Mouse (Mus musculus) limb, embryonic 14.5 days (tissue): ENCODE results near the gene Naa60. TPM values are rescaled to one million over a fixed set of nuclear protein-coding genes. Genes with fewer than 3 reads are reported as not detected.

Source experiments
- ATAC-seq: fragments of 200-750 bp; cut with Nextera tagmentation; 2 replicates; pipeline ENCODE4 v1.8.0; 2017; ENCODE audit warnings: low read depth, moderate number of reproducible peaks, moderate TSS enrichment; ENCODE audit not compliant: low FRiP score
- DNase-seq: peaks from one replicate; pipeline ENCODE4 v3.0.0-alpha.2; 2015; ENCODE audit warnings: low spot score
- H3K27ac ChIP-seq: fragments of 300-500 bp; sonication (generic); replicated peaks from 2 replicates; pipeline ENCODE4 v1.5.1; 2014; ENCODE audit warnings: low read depth, mild to moderate bottlenecking, low read length, moderate library complexity, mixed read lengths
- H3K27me3 ChIP-seq: fragments of 300-500 bp; sonication (generic); 2 replicates; pipeline ENCODE4 v1.6.1; 2014; ENCODE audit warnings: low read length, mixed read lengths; ENCODE audit not compliant: control insufficient read depth, insufficient read depth
- H3K36me3 ChIP-seq: fragments of 300-500 bp; sonication (generic); 2 replicates; pipeline ENCODE4 v1.6.1; 2014; ENCODE audit warnings: mild to moderate bottlenecking, low read length, moderate library complexity, mixed read lengths; ENCODE audit not compliant: control insufficient read depth, insufficient read depth
- H3K4me1 ChIP-seq: fragments of 300-500 bp; sonication (generic); 2 replicates; pipeline ENCODE4 v1.6.1; 2014; ENCODE audit warnings: antibody characterized with exemption, low read length, mixed read lengths; ENCODE audit not compliant: control insufficient read depth, insufficient read depth
- H3K4me2 ChIP-seq: fragments of 300-500 bp; sonication (generic); replicated peaks from 2 replicates; pipeline ENCODE4 v1.6.1; 2014; ENCODE audit warnings: low read depth, mild to moderate bottlenecking, low read length, moderate library complexity; ENCODE audit not compliant: severe bottlenecking
- H3K4me3 ChIP-seq: fragments of 300-500 bp; sonication (generic); replicated peaks from 2 replicates; pipeline ENCODE4 v1.5.1; 2014; ENCODE audit warnings: low read length
- H3K9ac ChIP-seq: fragments of 300-500 bp; sonication (generic); 2 replicates; pipeline ENCODE4 v1.6.1; 2014; ENCODE audit warnings: mild to moderate bottlenecking, low read depth, low read length, moderate library complexity; ENCODE audit not compliant: severe bottlenecking
- H3K9me3 ChIP-seq: fragments of 300-500 bp; sonication (generic); 2 replicates; pipeline ENCODE4 v1.6.1; 2016; ENCODE audit warnings: low read length; ENCODE audit not compliant: control insufficient read depth
- POLR2A ChIP-seq: fragments of 200-500 bp; IDR thresholded peaks from 2 replicates; pipeline ENCODE4 v1.8.0; 2012; ENCODE audit warnings: inconsistent platforms, mild to moderate bottlenecking, moderate library complexity, borderline replicate concordance; ENCODE audit not compliant: insufficient read depth, insufficient read length; ENCODE audit errors: extremely low read depth
- WGBS: fragments of 180-500 bp; shearing (Covaris S2); extraction: QIAGEN DNeasy Blood & Tissue Kit; methylation state at CpG from one replicate; pipeline ENCODE4 v1.1.7; 2014; 5-methylcytosine and 5-hydroxymethylcytosine counted together
- polyA plus RNA-seq, 2 experiments: library from polyadenylated mRNA; depleted of rRNA in 1 of 2; stranded (reverse) in 1 of 2; unstranded in 1 of 2; fragments of >200 nt; fragmentation: Nextera tagmentation in 1 of 2; extraction: Ambion mirVana in 1 of 2; gene quantifications; 2 replicates each; pipeline versions ENCODE4 v1.2.1 to v1.2.3; 2012 to 2014

Gene Naa60
- polyA plus RNA-seq, 2 experiments: 59.5 to 63.0 TPM

DNA sequence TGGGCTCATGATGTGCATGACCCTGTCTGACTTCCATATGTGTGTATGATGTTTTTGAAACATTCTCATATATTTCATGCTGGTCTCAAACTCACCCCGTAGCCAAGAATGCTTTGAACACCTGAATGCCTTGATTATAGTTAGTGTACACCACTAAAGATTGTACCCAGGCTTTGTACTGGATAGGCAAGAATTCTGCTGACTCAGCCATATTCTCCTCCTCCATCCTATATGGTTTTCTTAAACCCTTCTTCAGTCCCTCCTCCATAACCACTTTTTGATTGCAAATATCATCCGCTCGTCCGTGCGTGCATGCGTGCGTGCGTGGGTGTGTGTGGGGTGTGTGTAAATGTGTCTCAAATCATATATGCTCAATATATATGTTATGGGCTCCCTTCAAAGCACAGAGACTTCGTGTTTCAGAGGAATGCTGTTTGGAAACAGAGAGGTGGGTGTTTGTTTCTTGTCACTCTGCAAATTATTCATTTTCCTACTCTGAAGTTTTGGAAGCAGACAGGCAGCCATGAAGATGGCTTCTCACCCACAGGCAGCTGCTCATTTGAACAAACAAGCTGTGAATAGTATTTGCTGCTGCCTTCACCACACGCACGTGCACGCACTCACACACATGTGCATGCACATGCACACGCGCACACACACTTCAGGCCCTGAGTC, 19.6 kb downstream of the Naa60 start:
- no peak overlapping the region for H3K27ac ChIP-seq
- H3K27me3 ChIP-seq: no peaks in the 10 kb centered on the region
- no peak for DNase-seq
- no peaks in the 10 kb centered on the region for H3K4me1 ChIP-seq
- 0 out of 2 replicates have a peak, but pooled peaks cover 7% of the 10 kb centered on the region for H3K36me3 ChIP-seq
- no peak overlapping the region for H3K4me3 ChIP-seq
- H3K9ac ChIP-seq: no peak overlapping the region
- ATAC-seq: no peak
- no peak overlapping the region for H3K4me2 ChIP-seq
- no peaks in the 10 kb centered on the region for H3K9me3 ChIP-seq
- 94% methylated on average over 14 of the region's 14 CpGs for WGBS
- no peak for TF ChIP-seq POLR2A

DNA sequence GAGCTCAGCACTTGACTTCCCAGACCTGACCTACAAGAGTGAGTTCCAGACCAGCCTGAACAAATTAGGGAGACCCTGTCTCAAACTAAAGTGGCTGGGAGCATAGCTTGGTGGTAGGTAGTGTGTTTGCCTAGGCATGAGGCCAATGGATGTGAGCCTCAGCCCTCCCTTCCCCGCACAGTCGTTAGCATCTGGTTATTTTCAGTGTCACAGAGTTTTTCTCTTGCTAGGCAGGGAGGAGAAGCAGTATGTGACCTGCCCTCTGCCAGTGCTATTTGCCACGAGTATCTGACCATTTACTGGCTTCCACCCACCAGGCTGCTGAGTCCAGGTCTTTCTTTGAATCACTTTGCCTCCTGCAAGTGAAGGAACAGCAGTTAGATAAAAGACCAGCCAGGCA, 21.6 kb downstream of the Naa60 start:
- Histone ChIP-seq H3K4me1 (no peaks in the 10 kb centered on the region), H3K4me3 (no peak overlapping the region), H3K9ac (no peak overlapping the region), H3K9me3 (no peaks in the 10 kb centered on the region), H3K4me2 (no peak overlapping the region), H3K36me3 (peaks cover 25% of the 10 kb centered on the region), H3K27me3 (no peaks in the 10 kb centered on the region), H3K27ac (no peak overlapping the region)
- 65% methylated on average over 3 of the region's 3 CpGs for WGBS
- DNase-seq: no peak
- no peak for TF ChIP-seq POLR2A
- no peak for ATAC-seq

GRCm38 (mm10) chr16:3895173-3895792, 23.1 kb downstream of the Naa60 start:
- H3K4me3 ChIP-seq: no peak overlapping the region
- WGBS: 70% methylated on average over 9 of the region's 9 CpGs
- peaks cover 40% of the 10 kb centered on the region for H3K36me3 ChIP-seq
- ATAC-seq (no peak), DNase-seq (peak; percentile 26)
- H3K4me1 ChIP-seq: no peaks in the 10 kb centered on the region
- H3K9ac ChIP-seq: no peak overlapping the region
- no peaks in the 10 kb centered on the region for H3K9me3 ChIP-seq
- H3K27me3 ChIP-seq: no peaks in the 10 kb centered on the region
- H3K27ac ChIP-seq: 0 out of 2 replicates have a peak overlapping the region, but pooled peaks have one; percentile 50
- no peak for TF ChIP-seq POLR2A
- H3K4me2 ChIP-seq: no peak overlapping the region

DNA sequence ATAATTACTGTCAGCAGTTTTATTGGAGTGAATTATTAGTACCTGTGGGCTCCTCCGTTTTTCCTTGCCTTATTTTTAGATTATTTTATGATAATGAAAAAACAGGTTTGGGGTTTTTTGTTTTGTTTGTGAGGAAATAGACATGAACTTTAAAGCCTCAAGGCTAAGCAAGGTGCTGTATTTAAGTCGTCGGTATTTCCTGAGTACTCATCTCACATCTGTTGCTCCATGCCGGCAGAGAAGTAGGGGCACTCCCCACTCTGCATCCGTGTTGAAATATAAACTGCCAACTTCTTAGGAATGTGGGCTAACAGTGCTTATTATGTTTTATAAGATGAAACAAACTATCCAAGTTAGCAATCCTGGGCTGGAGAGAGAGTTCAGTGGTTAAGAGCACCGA, 23.9 kb downstream of the Naa60 start:
- 75% methylated on average over 6 of the region's 6 CpGs for WGBS
- no peak for TF ChIP-seq POLR2A
- H3K4me2 ChIP-seq: no peak overlapping the region
- H3K4me1 ChIP-seq: no peaks in the 10 kb centered on the region
- H3K36me3 ChIP-seq: peaks cover 47% of the 10 kb centered on the region
- no peak for ATAC-seq
- no peak overlapping the region for H3K4me3 ChIP-seq
- H3K9ac ChIP-seq: no peak overlapping the region
- no peaks in the 10 kb centered on the region for H3K27me3 ChIP-seq
- no peak for DNase-seq
- no peak overlapping the region for H3K27ac ChIP-seq
- H3K9me3 ChIP-seq: no peaks in the 10 kb centered on the region

GRCm38 (mm10) chr16:3896553-3896952, 24.4 kb downstream of the Naa60 start:
- no peak overlapping the region for H3K4me3 ChIP-seq
- no peaks in the 10 kb centered on the region for H3K9me3 ChIP-seq
- 82% methylated on average over 1 of the region's 1 CpGs for WGBS
- no peak overlapping the region for H3K9ac ChIP-seq
- peaks cover 52% of the 10 kb centered on the region for H3K36me3 ChIP-seq
- no peaks in the 10 kb centered on the region for H3K27me3 ChIP-seq
- H3K27ac ChIP-seq: no peak overlapping the region
- H3K4me2 ChIP-seq: no peak overlapping the region
- DNase-seq: no peak
- no peak for TF ChIP-seq POLR2A
- no peaks in the 10 kb centered on the region for H3K4me1 ChIP-seq
- ATAC-seq: no peak

DNA sequence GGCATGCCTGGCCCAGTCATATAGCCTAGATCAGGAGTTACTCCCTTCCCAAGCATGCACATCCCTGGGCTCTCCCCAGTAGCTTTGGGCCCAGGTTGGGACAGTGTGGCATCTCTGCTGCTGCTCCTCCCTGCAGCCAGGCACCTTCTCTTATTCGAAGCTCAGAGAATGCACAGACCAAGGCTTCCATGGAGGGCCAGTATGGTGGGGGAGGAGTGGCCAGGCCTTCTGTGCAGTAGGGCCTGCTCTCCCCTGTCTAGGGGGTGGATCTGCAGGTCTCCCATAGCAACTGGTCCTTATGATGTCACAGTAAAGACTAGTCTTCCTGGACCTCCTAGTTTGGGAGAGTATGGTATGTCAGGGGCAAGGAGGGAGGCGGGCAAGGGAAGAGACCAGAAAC, 35.3 kb downstream of the Naa60 start:
- ATAC-seq: no peak
- H3K4me2 ChIP-seq: no peak overlapping the region
- DNase-seq: no peak
- 83% methylated on average over 2 of the region's 2 CpGs for WGBS
- H3K9me3 ChIP-seq: no peaks in the 10 kb centered on the region
- H3K4me3 ChIP-seq: 0 out of 2 replicates have a peak overlapping the region, but pooled peaks have one; percentile 53
- H3K4me1 ChIP-seq: peaks cover 4% of the 10 kb centered on the region; the same call in 1 of the 2 replicates
- H3K9ac ChIP-seq: no peak overlapping the region
- H3K36me3 ChIP-seq: peaks cover 47% of the 10 kb centered on the region
- H3K27me3 ChIP-seq: no peaks in the 10 kb centered on the region
- no peak overlapping the region for H3K27ac ChIP-seq
- no peak for TF ChIP-seq POLR2A
